Mouse (Mus musculus) spleen, adult 2 months (tissue): ENCODE measurements around the gene Slc35g3. TPM values are rescaled to one million over a fixed set of nuclear protein-coding genes. Genes with fewer than 3 reads are reported as not detected.

ENCODE experiments used
- DNase-seq, 2 experiments: peaks; one replicate each; pipeline versions ENCODE4 v3.0.0 to v3.0.0-alpha.2; 2012 to 2021; ENCODE audit warnings: low spot score in 2 of 2, low read depth in 1 of 2
- H3K27ac ChIP-seq: fragments of 200-500 bp; 2 replicates; pipeline ENCODE4 v1.5.1; 2012; ENCODE audit warnings: low read length, inconsistent platforms; ENCODE audit not compliant: insufficient read depth
- H3K27me3 ChIP-seq: fragments of 200-500 bp; 2 replicates; pipeline ENCODE4 v1.6.1; 2012; ENCODE audit warnings: mild to moderate bottlenecking, moderate library complexity, low read length, inconsistent platforms; ENCODE audit not compliant: control insufficient read depth, insufficient read depth
- H3K36me3 ChIP-seq: fragments of 200-500 bp; 2 replicates; pipeline ENCODE4 v1.6.1; 2012; ENCODE audit warnings: mild to moderate bottlenecking, low read length, inconsistent platforms; ENCODE audit not compliant: control insufficient read depth, insufficient read depth
- H3K4me1 ChIP-seq: fragments of 200-500 bp; 2 replicates; pipeline ENCODE4 v1.6.1; 2011; ENCODE audit warnings: inconsistent platforms; ENCODE audit not compliant: control insufficient read depth, insufficient read depth, insufficient read length
- H3K4me3 ChIP-seq: fragments of 200-500 bp; 2 replicates; pipeline ENCODE4 v1.5.1; 2011; ENCODE audit warnings: mild to moderate bottlenecking, inconsistent platforms; ENCODE audit not compliant: insufficient read depth, insufficient read length; ENCODE audit errors: extremely low read depth
- CTCF ChIP-seq: fragments of 200-500 bp; IDR thresholded peaks from 2 replicates; pipeline ENCODE4 v1.5.1; 2011; ENCODE audit warnings: mild to moderate bottlenecking, inconsistent platforms; ENCODE audit not compliant: insufficient read depth, insufficient read length, insufficient replicate concordance; ENCODE audit errors: extremely low read depth
- POLR2A ChIP-seq: fragments of 200-500 bp; IDR thresholded peaks from 2 replicates; pipeline ENCODE4 v1.6.1; 2011; ENCODE audit warnings: low read depth, low read length, inconsistent platforms
- WGBS: fragments of 180-500 bp; shearing (Covaris S2); methylation state at CpG from one replicate; pipeline ENCODE4 v1.1.7; 2018; 5-methylcytosine and 5-hydroxymethylcytosine counted together
- polyA plus RNA-seq: library from polyadenylated mRNA; depleted of rRNA; stranded (reverse); fragments of >200 nt; gene quantifications from 2 replicates; pipeline ENCODE4 v1.2.3, GENCODE M21; 2012; rRNA removed

Slc35g3 gene
- polyA plus RNA-seq, 1 experiment, result not detected

GRCm38 (mm10) chr11:69715482-69715881 lies 46.3 kb downstream of the Slc35g3 start:
- TF ChIP-seq CTCF, result peak; percentile 22; the same call in 1 of the 2 replicates
- no peak for TF ChIP-seq POLR2A
- no peak for DNase-seq
- H3K36me3 ChIP-seq, result no peaks in the 10 kb centered on the region
- H3K4me1 ChIP-seq, result no peaks in the 10 kb centered on the region
- no peak overlapping the region for H3K27ac ChIP-seq
- WGBS, result 80% methylated on average over 9 of the region's 9 CpGs
- no peaks in the 10 kb centered on the region for H3K27me3 ChIP-seq
- no peak overlapping the region for H3K4me3 ChIP-seq

GRCm38 (mm10) chr11:69714636-69715329 lies 47.0 kb downstream of the Slc35g3 start:
- Histone ChIP-seq H3K36me3 (no peaks in the 10 kb centered on the region), H3K27me3 (no peaks in the 10 kb centered on the region), H3K4me1 (no peaks in the 10 kb centered on the region), H3K4me3 (no peak overlapping the region), H3K27ac (no peak overlapping the region)
- no peak for DNase-seq
- 93% methylated on average over 18 of the region's 18 CpGs for WGBS
- no peak for TF ChIP-seq POLR2A
- no peak for TF ChIP-seq CTCF

GRCm38 (mm10) chr11:69712954-69713672 lies 48.7 kb downstream of the Slc35g3 start:
- H3K4me1 ChIP-seq, result no peaks in the 10 kb centered on the region
- H3K4me3 ChIP-seq, result no peak overlapping the region
- no peaks in the 10 kb centered on the region for H3K27me3 ChIP-seq
- H3K36me3 ChIP-seq, result no peaks in the 10 kb centered on the region
- no peak overlapping the region for H3K27ac ChIP-seq
- WGBS, result 94% methylated on average over 20 of the region's 20 CpGs
- DNase-seq, result no peak
- no peak for TF ChIP-seq CTCF
- TF ChIP-seq POLR2A, result no peak

GRCm38 (mm10) chr11:69711082-69711481 lies 50.7 kb downstream of the Slc35g3 start:
- Histone ChIP-seq H3K36me3 (no peaks in the 10 kb centered on the region), H3K27me3 (no peaks in the 10 kb centered on the region), H3K4me1 (no peaks in the 10 kb centered on the region), H3K27ac (no peak overlapping the region), H3K4me3 (no peak overlapping the region)
- TF ChIP-seq CTCF (no peak), POLR2A (no peak)
- no peak for DNase-seq
- WGBS, result 90% methylated on average over 2 of the region's 2 CpGs

GRCm38 (mm10) chr11:69710470-69710869 lies 51.3 kb downstream of the Slc35g3 start:
- TF ChIP-seq CTCF (no peak), POLR2A (no peak)
- 85% methylated on average over 3 of the region's 3 CpGs for WGBS

More at GRCm38 (mm10) chr11:69710470-69710869, 51.3 kb downstream of the Slc35g3 start:
- Histone ChIP-seq H3K27me3 (no peaks in the 10 kb centered on the region), H3K27ac (no peak overlapping the region), H3K36me3 (no peaks in the 10 kb centered on the region), H3K4me1 (no peaks in the 10 kb centered on the region), H3K4me3 (no peak overlapping the region)
- no peak for DNase-seq

Other genes starting within 250 kb of the Slc35g3 start
- gene Dnah2, start 212.9 kb downstream of the Slc35g3 start, polyA plus RNA-seq, result 0.29 and 0.31 TPM in 2 replicates
- 1.1 and 1.2 TPM in 2 replicates for gene Efnb3, start 201.8 kb downstream of the Slc35g3 start, polyA plus RNA-seq
- 15.6 and 21.3 TPM in 2 replicates for gene Wrap53, start 181.7 kb downstream of the Slc35g3 start, polyA plus RNA-seq
- 105 and 144 TPM in 2 replicates for gene Trp53, start 181.6 kb downstream of the Slc35g3 start, polyA plus RNA-seq
- gene Atp1b2, start 156.0 kb downstream of the Slc35g3 start, polyA plus RNA-seq, result 10.7 and 11.2 TPM in 2 replicates
- not detected in 2 replicates for gene Shbg, start 144.1 kb downstream of the Slc35g3 start, polyA plus RNA-seq
- 1.1 and 1.4 TPM in 2 replicates for gene Sat2, start 139.9 kb downstream of the Slc35g3 start, polyA plus RNA-seq
- 40.9 and 41.6 TPM in 2 replicates for gene Fxr2, start 129.0 kb downstream of the Slc35g3 start, polyA plus RNA-seq
- 0.09 and 0.35 TPM in 2 replicates for gene Sox15, start 106.7 kb downstream of the Slc35g3 start, polyA plus RNA-seq
- gene Mpdu1, start 99.3 kb downstream of the Slc35g3 start, polyA plus RNA-seq, result 63.6 and 74.2 TPM in 2 replicates
- 103 and 114 TPM in 2 replicates for gene Cd68, start 95.8 kb downstream of the Slc35g3 start, polyA plus RNA-seq
- 172 and 196 TPM in 2 replicates for gene Eif4a1, start 89.5 kb downstream of the Slc35g3 start, polyA plus RNA-seq
- 32.6 and 36.1 TPM in 2 replicates for gene Senp3, start 79.9 kb downstream of the Slc35g3 start, polyA plus RNA-seq
- 4.6 and 4.9 TPM in 2 replicates for gene Tnfsf13, start 76.2 kb downstream of the Slc35g3 start, polyA plus RNA-seq
- 23.9 and 26.6 TPM in 2 replicates for gene Tnfsf12, start 66.1 kb downstream of the Slc35g3 start, polyA plus RNA-seq
- 4.8 and 5.0 TPM in 2 replicates for gene Tnfsfm13, start 65.9 kb downstream of the Slc35g3 start, polyA plus RNA-seq
- gene Polr2a, start 3.3 kb downstream of the Slc35g3 start, polyA plus RNA-seq, result 43.8 and 45.4 TPM in 2 replicates
- 28.4 and 37.0 TPM in 2 replicates for gene Zbtb4, start 3.9 kb upstream of the Slc35g3 start, polyA plus RNA-seq
- gene Chrnb1, start 34.0 kb upstream of the Slc35g3 start, polyA plus RNA-seq, result 7.1 and 8.4 TPM in 2 replicates
- 1.1 and 1.2 TPM in 2 replicates for gene Fgf11, start 39.9 kb upstream of the Slc35g3 start, polyA plus RNA-seq
- 0.23 and 0.31 TPM in 2 replicates for gene Tmem102, start 43.7 kb upstream of the Slc35g3 start, polyA plus RNA-seq
- gene Gm39566, start 53.3 kb upstream of the Slc35g3 start, polyA plus RNA-seq, result not detected in 2 replicates
- gene Spem2, start 56.5 kb upstream of the Slc35g3 start, polyA plus RNA-seq, result not detected in 2 replicates
- gene Spem1, start 60.2 kb upstream of the Slc35g3 start, polyA plus RNA-seq, result not detected in 2 replicates
- gene Nlgn2, start 75.8 kb upstream of the Slc35g3 start, polyA plus RNA-seq, result 9.1 and 10.2 TPM in 2 replicates
- gene Tmem256, start 76.5 kb upstream of the Slc35g3 start, polyA plus RNA-seq, result 93.7 and 99.0 TPM in 2 replicates
- 35.4 and 44.3 TPM in 2 replicates for gene Plscr3, start 84.4 kb upstream of the Slc35g3 start, polyA plus RNA-seq
- 0.85 and 1.2 TPM in 2 replicates for gene Tnk1, start 96.8 kb upstream of the Slc35g3 start, polyA plus RNA-seq
- not detected in 2 replicates for gene Tmem95, start 116.0 kb upstream of the Slc35g3 start, polyA plus RNA-seq
- 3.6 TPM in 2 replicates for gene Kctd11, start 119.4 kb upstream of the Slc35g3 start, polyA plus RNA-seq
- 142 and 162 TPM in 2 replicates for gene Acap1, start 133.6 kb upstream of the Slc35g3 start, polyA plus RNA-seq
- gene 2810408A11Rik, start 139.0 kb upstream of the Slc35g3 start, polyA plus RNA-seq, result 0.48 and 0.51 TPM in 2 replicates
- gene Neurl4, start 139.1 kb upstream of the Slc35g3 start, polyA plus RNA-seq, result 43.3 and 45.2 TPM in 2 replicates
- gene Gps2, start 151.9 kb upstream of the Slc35g3 start, polyA plus RNA-seq, result 119 and 145 TPM in 2 replicates
- gene Eif5a, start 160.0 kb upstream of the Slc35g3 start, polyA plus RNA-seq, result 219 and 257 TPM in 2 replicates
- 0.36 TPM in 2 replicates for gene Ybx2, start 173.8 kb upstream of the Slc35g3 start, polyA plus RNA-seq
- gene Slc2a4, start 186.2 kb upstream of the Slc35g3 start, polyA plus RNA-seq, result 6.1 and 6.2 TPM in 2 replicates
- gene Cldn7, start 202.8 kb upstream of the Slc35g3 start, polyA plus RNA-seq, result 1.2 and 2.0 TPM in 2 replicates
- 75.8 and 87.9 TPM in 2 replicates for gene Ctdnep1, start 219.2 kb upstream of the Slc35g3 start, polyA plus RNA-seq
- gene Elp5, start 220.5 kb upstream of the Slc35g3 start, polyA plus RNA-seq, result 32.5 and 33.3 TPM in 2 replicates
- gene Gabarap, start 229.2 kb upstream of the Slc35g3 start, polyA plus RNA-seq, result 235 and 251 TPM in 2 replicates
- 13.8 and 21.4 TPM in 2 replicates for gene Phf23, start 233.8 kb upstream of the Slc35g3 start, polyA plus RNA-seq
- gene Dvl2, start 238.6 kb upstream of the Slc35g3 start, polyA plus RNA-seq, result 21.4 and 22.3 TPM in 2 replicates